Mouse (Mus musculus) left cerebral cortex, adult 2 months (tissue): ENCODE measurements at regions not wholly inside any gene's neighbourhood (a gene's known extent, or its start where the extent isn't known, plus 50 kb on each side); places are given as distances from the start of the nearest gene placed in this dataset.

Source experiments
- DNase-seq, 2 experiments: peaks; one replicate each; pipeline ENCODE4 v3.0.0; 2021 to 2022; ENCODE audit warnings: low spot score in 2 of 2, mixed read lengths in 1 of 2; ENCODE audit errors: extremely low spot score in 1 of 2
- H3K27ac ChIP-seq: fragments of 200-600 bp; 2 replicates; pipeline ENCODE4 v1.8.1; 2022
- H3K4me3 ChIP-seq: fragments of 200-600 bp; 2 replicates; pipeline ENCODE4 v1.8.1; 2022
- CTCF ChIP-seq: fragments of 200-600 bp; IDR thresholded peaks from 2 replicates; pipeline ENCODE4 v1.8.1; 2022; ENCODE audit warnings: antibody characterized with exemption, mild to moderate bottlenecking, moderate library complexity
- intact Hi-C: fragments of 180-260 bp; cut with DNase I; formaldehyde crosslinking; loops from one replicate; pipeline ENCODE4 v1.15.1; 2025

DNA sequence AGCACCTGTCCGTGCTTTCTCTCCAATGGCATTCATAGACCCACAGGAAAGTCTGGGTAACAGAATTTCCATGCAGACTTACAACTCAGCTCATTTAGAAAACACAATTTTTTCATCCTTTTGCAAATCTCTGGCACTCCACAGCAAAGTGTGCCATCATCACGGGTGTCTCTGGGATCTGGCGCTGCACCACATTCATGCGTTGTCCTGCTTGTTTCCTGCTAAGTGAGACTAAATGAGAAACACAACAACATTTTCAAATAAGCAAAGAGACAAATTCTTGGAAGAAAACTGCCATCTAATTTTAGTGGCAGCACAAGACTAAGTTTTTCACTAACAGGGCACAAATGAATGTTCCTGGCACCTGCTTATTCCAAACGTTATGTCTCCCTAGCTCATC is 156.9 kb downstream of the Rps29 start:
- H3K4me3 ChIP-seq: no peak overlapping the region
- intact Hi-C loops: no loop called here
- H3K27ac ChIP-seq: no peak overlapping the region
- no peak for DNase-seq
- no peak for TF ChIP-seq CTCF

DNA sequence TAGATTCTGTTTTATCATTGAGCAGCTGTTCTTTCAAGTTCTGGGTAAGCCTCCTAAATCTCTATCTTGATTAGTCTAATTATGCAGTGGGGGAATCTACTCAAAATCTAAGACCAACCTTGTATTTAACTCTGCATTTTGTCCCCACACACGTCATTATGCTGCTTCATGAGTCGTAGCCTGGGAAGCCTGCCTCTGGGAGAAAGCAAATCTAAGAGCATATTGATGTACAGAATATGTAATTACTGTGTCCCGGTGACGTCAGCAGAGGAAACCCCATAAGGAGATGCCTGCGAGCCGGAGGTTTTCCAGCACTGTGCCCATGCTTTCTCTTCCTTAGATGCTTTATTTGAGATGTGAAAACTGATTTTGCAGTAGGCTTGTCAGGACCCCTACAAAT is 161.7 kb downstream of the Rps29 start:
- peak; percentile 25 to 26 for DNase-seq

DNA sequence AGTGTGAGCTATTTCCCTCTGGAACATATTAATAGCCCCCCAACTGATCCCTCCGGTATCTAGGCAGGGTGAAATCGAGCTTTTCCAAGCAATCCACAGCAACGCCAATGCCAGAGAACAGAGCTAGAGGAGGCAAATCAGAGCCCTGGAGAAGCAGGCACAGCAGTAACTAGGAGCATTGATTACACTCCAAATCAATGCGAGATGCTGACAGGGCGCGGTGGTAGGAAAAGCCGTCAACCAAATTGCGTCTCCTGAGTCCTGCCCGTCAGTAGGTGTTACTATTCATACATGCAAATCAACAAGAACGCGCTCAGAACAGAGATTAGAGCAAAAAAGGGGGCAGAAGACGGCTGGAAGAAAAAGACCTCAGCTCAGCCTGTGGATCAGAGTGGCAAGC is 162.2 kb downstream of the Rps29 start:
- no peak for DNase-seq
- Histone ChIP-seq H3K27ac (no peak overlapping the region), H3K4me3 (peak overlapping the region; percentile 12)
- intact Hi-C loops: no loop called here
- TF ChIP-seq CTCF: no peak

More for the DNA sequence above, 161.7 kb downstream of the Rps29 start:
- intact Hi-C loops: no loop called here
- Histone ChIP-seq H3K4me3 (peak overlapping the region; percentile 12), H3K27ac (no peak overlapping the region)
- TF ChIP-seq CTCF: no peak

DNA sequence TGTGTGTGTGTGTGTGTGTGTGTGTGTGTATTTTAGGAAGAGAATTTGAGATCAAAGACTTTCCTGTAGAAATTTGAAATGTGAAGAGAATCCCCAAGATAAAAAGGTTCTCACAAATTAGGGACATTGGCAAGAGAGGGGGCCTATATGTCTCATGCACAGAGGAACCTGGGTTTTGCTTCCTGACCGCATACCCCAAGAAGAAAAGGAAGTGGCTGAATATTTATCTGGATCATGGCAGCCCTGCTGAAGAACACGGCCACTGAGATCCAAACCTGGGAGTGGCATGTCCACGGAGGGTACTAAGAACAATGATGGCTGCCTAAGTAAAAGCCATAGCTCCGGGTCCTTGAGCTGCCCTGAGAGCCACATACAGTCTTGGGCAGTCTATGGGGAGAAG is 178.3 kb downstream of the Rps29 start:
- no peak overlapping the region for H3K27ac ChIP-seq
- TF ChIP-seq CTCF: no peak
- no peak for DNase-seq
- intact Hi-C loops: no loop called here
- H3K4me3 ChIP-seq: no peak overlapping the region

DNA sequence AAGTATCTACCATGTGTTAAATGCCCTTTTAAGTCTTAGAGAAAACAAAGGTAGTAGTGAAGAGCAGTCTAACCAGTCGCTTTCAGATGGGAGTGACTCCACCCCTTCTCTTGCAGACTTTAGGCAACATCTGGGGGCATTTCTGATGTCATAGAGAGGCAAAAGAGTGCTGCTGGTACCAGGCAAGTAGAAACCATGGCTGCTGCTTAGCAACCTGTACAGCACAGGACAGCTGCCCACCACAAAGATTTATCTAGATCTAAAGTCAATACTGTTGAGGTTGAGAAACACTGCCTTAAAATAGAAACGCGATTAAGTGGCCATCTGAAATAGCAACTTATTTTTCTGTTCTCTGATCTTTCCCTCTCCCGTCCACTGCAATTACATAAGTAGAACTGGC is 178.8 kb downstream of the Rps29 start:
- no peak for TF ChIP-seq CTCF
- intact Hi-C loops: no loop called here
- DNase-seq: no peak

DNA sequence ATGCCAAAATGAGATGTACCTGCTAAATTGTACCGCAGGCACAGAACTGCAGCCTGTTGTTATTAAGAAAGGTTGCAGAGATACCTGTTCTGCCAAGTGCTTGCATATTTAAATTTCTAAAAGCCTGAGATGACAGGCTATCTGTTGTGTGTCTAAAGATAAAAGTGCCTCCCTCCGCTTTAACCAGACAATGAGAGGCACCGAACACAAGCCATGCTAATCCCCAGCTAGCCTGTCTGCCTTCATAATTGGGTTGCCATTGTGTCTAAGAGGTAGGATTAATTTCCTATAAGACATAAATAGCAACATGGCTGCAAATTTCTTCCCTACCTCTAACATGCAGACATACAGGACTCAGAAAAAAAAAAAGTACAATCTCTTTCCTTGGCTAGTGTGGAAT is 179.8 kb downstream of the Rps29 start:
- H3K27ac ChIP-seq: no peak overlapping the region
- H3K4me3 ChIP-seq: no peak overlapping the region
- intact Hi-C loops: no loop called here
- TF ChIP-seq CTCF: no peak
- DNase-seq: no peak

More for the DNA sequence above, 178.8 kb downstream of the Rps29 start:
- Histone ChIP-seq H3K27ac (no peak overlapping the region), H3K4me3 (no peak overlapping the region)

DNA sequence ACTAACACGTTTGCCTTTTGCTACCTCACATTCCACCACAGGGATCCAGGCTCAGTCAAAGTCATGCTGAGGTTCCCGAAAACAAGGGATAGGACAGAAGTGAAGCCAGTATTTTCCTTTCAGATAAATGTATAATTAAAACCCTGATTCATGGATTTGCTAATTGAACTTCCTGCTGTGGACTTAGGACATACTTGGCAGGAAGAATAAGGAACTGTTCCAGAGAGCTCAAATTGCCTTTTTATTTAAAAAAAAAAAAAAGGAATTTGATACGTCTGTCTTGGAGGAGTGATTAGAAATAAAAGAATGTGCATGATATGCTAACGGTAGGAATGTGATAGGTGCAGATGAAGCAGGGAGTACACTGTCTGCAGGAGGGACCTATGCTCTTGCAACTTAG is 181.7 kb downstream of the Rps29 start:
- Histone ChIP-seq H3K27ac (no peak overlapping the region), H3K4me3 (no peak overlapping the region)
- TF ChIP-seq CTCF: no peak
- DNase-seq: no peak
- intact Hi-C loops: no loop called here

DNA sequence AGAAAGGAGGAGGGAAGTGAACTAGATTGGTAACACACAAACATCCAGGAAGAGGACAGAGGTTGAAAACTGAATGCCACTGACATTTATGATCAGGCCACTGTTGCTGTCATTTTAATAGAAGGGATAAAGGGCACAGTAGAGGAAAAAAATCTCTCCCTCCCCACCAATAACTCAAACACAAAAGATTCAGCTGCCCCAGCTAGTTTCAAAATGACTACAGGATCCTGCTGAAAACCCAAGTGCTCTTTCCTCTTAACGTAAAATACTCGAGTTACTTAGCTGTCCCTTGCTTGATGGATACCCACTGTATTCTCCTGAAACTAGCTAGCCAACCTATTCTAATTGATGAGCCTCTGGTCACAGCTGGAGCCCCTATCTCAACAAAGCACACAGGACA is 211.7 kb downstream of the Rps29 start:
- no peak for DNase-seq
- H3K27ac ChIP-seq: no peak overlapping the region
- H3K4me3 ChIP-seq: no peak overlapping the region
- intact Hi-C loops: no loop called here
- TF ChIP-seq CTCF: no peak

DNA sequence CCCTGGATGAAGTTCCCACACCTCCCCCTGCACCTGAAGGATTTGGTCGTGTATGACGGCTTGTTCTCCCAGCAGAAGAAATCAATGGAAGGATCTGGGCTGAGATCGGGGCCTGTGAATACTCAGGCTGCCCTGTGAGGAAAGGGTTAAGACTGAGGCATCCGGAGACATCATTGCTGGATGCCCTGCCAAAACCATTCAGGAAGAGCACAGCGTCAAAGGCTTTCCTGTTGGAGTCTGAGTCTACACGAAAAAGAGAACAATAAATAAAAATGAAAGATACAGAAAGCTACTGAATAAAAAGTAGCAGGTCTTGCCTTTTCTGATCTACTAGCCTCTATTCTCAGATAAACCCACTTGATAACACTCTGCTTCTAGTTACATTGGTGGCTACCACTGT is 248.4 kb downstream of the Rps29 start:
- no peak for DNase-seq
- H3K4me3 ChIP-seq: no peak overlapping the region
- H3K27ac ChIP-seq: no peak overlapping the region
- no peak for TF ChIP-seq CTCF
- intact Hi-C loops: no loop called here

DNA sequence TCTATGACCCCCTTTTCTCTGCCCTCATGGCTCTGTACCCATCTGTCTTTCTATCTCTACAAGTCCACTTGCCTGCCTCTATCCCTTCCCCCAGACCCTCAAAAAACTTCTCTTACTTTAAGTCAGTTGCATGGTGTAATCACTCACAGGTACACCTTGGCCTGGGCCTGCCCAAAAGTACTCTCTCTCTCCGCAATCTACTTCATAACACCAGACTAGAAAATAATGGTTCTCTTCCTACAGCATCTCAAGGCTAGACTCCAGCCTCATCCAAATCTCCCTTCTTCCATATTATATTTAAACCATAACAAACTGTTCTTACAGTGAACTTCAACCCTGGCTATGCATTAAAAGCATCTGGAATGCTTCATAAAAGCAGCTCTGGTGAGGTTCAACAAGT is 254.2 kb downstream of the Rps29 start:
- H3K4me3 ChIP-seq: no peak overlapping the region
- intact Hi-C loops: no loop called here
- DNase-seq: no peak
- TF ChIP-seq CTCF: no peak
- no peak overlapping the region for H3K27ac ChIP-seq

DNA sequence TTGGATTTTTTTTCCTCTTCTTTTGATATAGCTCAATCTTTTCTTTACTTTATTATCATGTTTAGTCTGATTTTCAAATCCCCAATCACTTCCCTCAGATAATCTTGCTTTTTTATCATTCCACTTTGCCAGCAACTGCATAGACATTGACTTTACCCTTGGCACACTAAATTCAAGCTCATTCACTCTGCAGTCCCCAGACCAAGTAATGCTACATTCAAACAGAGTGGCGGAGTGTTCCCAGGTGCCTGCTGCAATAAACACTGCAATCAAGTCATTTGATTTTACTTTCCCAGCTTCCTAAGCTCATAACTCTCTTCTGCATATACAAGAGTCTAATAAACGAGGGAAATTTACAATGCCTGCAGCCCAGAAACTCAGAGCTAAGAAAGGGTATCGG is 269.8 kb downstream of the Rps29 start:
- intact Hi-C loops: no loop called here
- Histone ChIP-seq H3K27ac (no peak overlapping the region), H3K4me3 (no peak overlapping the region)
- DNase-seq: no peak
- TF ChIP-seq CTCF: no peak

DNA sequence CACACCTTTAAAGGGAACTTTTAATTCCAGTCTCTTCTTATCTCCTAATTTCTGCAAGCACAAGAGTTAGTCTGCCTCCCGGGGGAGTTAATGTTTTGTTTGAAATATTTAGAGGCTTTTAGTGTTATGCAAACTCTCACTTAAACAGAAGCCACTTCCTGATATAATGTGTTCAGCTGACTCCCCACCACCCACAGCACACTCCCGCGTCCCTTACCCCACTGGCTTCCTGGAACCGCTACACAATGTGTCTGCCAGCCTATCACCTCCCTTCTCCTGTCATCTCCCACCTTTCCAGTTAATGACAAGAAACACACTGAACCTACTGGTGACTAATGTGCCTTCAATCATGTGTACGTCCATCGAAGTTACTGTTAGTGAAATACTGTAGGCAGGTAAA is 276.5 kb downstream of the Rps29 start:
- H3K27ac ChIP-seq: no peak overlapping the region
- TF ChIP-seq CTCF: no peak
- DNase-seq: no peak
- H3K4me3 ChIP-seq: no peak overlapping the region
- intact Hi-C loops: no loop called here

DNA sequence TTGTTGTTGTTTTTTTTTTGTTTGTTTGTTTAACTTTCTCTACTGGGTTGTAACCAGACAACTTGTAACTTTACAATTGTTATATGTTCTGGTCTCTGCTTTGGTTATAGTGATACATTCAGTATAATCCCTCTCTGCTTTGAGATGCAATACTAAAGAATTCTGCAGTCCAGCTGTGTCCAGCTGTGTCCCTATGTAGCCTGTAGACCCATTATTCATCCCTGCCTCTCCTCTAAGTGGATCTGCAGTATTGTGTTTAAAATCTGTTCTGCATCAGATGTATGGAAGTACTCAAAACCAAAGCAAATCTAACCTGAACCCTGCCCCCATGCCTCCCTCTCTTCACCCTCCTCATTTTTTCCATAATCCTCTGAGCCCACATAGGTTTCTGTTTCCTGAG is 279.6 kb downstream of the Rps29 start:
- intact Hi-C loops: no loop called here
- TF ChIP-seq CTCF: no peak
- H3K27ac ChIP-seq: no peak overlapping the region
- H3K4me3 ChIP-seq: no peak overlapping the region
- no peak for DNase-seq

DNA sequence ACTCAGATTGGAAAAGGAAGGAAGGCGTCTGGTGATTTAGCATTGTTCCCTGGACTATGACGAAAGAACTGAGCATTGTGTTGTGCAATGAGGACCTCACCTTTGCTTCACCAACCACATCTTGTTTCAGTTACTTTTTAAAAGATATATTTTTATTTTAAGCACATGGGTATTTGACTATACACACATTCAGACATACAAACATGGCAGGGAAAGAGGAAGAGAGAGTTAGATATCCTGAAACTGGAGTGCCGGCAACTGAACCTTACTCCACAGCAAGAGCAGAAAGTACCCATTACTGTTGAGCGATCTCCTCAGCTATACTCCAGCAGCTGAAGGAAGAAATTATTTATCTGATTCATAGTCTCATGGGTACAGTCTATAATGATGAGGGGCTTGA is 287.7 kb downstream of the Rps29 start:
- H3K27ac ChIP-seq: no peak overlapping the region
- intact Hi-C loops: no loop called here
- no peak for DNase-seq
- H3K4me3 ChIP-seq: no peak overlapping the region
- no peak for TF ChIP-seq CTCF
